Mouse (Mus musculus): ENCODE measurements at regions not wholly inside any gene's neighbourhood (a gene's known extent, or its start where the extent isn't known, plus 50 kb on each side); places are given as distances from the start of the nearest gene placed in this dataset.

GRCm38 (mm10) chr16:87044773-87045561 is 309.0 kb upstream of the N6amt1 start:
- H3K27me3 ChIP-seq (ENCODE audit: insufficient read depth, low read length): no peaks in the 10 kb centered on the region
- H3K4me3 ChIP-seq (replicated peaks; ENCODE audit: low read length): no peak overlapping the region
- no peaks in the 10 kb centered on the region for H3K4me1 ChIP-seq (replicated peaks; ENCODE audit: low read depth, low read length)
- H3K36me3 ChIP-seq (ENCODE audit: insufficient read depth, low read length): no peaks in the 10 kb centered on the region
- TF ChIP-seq NANOG (IDR thresholded peaks at IDR 0.05; ENCODE audit: borderline replicate concordance, low read length): no peak
- no peaks in the 10 kb centered on the region for H3K9me3 ChIP-seq (ENCODE audit: low read length)

- Histone ChIP-seq H3K9me3 (ENCODE audit: low read length) (no peaks in the 10 kb centered on the region), H3K27me3 (ENCODE audit: insufficient read depth, low read length) (no peaks in the 10 kb centered on the region), H3K4me1 (replicated peaks; ENCODE audit: low read depth, low read length) (no peaks in the 10 kb centered on the region), H3K36me3 (ENCODE audit: insufficient read depth, low read length) (no peaks in the 10 kb centered on the region), H3K4me3 (replicated peaks; ENCODE audit: low read length) (no peak overlapping the region)
- TF ChIP-seq CTCF (conservative IDR thresholded peaks at IDR 0.05; ENCODE audit: low read length) (no peak), POU5F1 (IDR thresholded peaks at IDR 0.05; ENCODE audit: borderline replicate concordance, low read length) (no peak), NANOG (IDR thresholded peaks at IDR 0.05; ENCODE audit: borderline replicate concordance, low read length) (no peak)
These were observed 310.3 kb upstream of the N6amt1 start for GRCm38 (mm10) chr16:87043689-87044088.

GRCm38 (mm10) chr16:87040366-87040765 is 313.6 kb upstream of the N6amt1 start:
- Histone ChIP-seq H3K36me3 (ENCODE audit: insufficient read depth, low read length) (no peaks in the 10 kb centered on the region), H3K9me3 (ENCODE audit: low read length) (no peaks in the 10 kb centered on the region), H3K4me1 (replicated peaks; ENCODE audit: low read depth, low read length) (no peaks in the 10 kb centered on the region), H3K4me3 (replicated peaks; ENCODE audit: low read length) (no peak overlapping the region), H3K27me3 (ENCODE audit: insufficient read depth, low read length) (no peaks in the 10 kb centered on the region)
- no peak for TF ChIP-seq NANOG (IDR thresholded peaks at IDR 0.05; ENCODE audit: borderline replicate concordance, low read length)
- no peak for TF ChIP-seq CTCF (conservative IDR thresholded peaks at IDR 0.05; ENCODE audit: low read length)
- no peak for TF ChIP-seq POU5F1 (IDR thresholded peaks at IDR 0.05; ENCODE audit: borderline replicate concordance, low read length)

GRCm38 (mm10) chr16:87039861-87040260 is 314.1 kb upstream of the N6amt1 start:
- Histone ChIP-seq H3K36me3 (ENCODE audit: insufficient read depth, low read length) (no peaks in the 10 kb centered on the region), H3K4me1 (replicated peaks; ENCODE audit: low read depth, low read length) (no peaks in the 10 kb centered on the region), H3K4me3 (replicated peaks; ENCODE audit: low read length) (no peak overlapping the region), H3K27me3 (ENCODE audit: insufficient read depth, low read length) (no peaks in the 10 kb centered on the region), H3K9me3 (ENCODE audit: low read length) (no peaks in the 10 kb centered on the region)
- TF ChIP-seq NANOG (IDR thresholded peaks at IDR 0.05; ENCODE audit: borderline replicate concordance, low read length) (no peak), POU5F1 (IDR thresholded peaks at IDR 0.05; ENCODE audit: borderline replicate concordance, low read length) (no peak), CTCF (conservative IDR thresholded peaks at IDR 0.05; ENCODE audit: low read length) (no peak)

GRCm38 (mm10) chr16:87037061-87037460 is 316.9 kb upstream of the N6amt1 start:
- no peak for TF ChIP-seq POU5F1 (IDR thresholded peaks at IDR 0.05; ENCODE audit: borderline replicate concordance, low read length)
- no peak for TF ChIP-seq NANOG (IDR thresholded peaks at IDR 0.05; ENCODE audit: borderline replicate concordance, low read length)
- no peak for TF ChIP-seq CTCF (conservative IDR thresholded peaks at IDR 0.05; ENCODE audit: low read length)
- no peak overlapping the region for H3K4me3 ChIP-seq (replicated peaks; ENCODE audit: low read length)
- H3K4me1 ChIP-seq (replicated peaks; ENCODE audit: low read depth, low read length): no peaks in the 10 kb centered on the region
- no peaks in the 10 kb centered on the region for H3K9me3 ChIP-seq (ENCODE audit: low read length)
- H3K36me3 ChIP-seq (ENCODE audit: insufficient read depth, low read length): no peaks in the 10 kb centered on the region
- no peaks in the 10 kb centered on the region for H3K27me3 ChIP-seq (ENCODE audit: insufficient read depth, low read length)

- TF ChIP-seq POU5F1 (IDR thresholded peaks at IDR 0.05; ENCODE audit: borderline replicate concordance, low read length): no peak
- no peak for TF ChIP-seq NANOG (IDR thresholded peaks at IDR 0.05; ENCODE audit: borderline replicate concordance, low read length)
- no peak for TF ChIP-seq CTCF (conservative IDR thresholded peaks at IDR 0.05; ENCODE audit: low read length)
- Histone ChIP-seq H3K9me3 (ENCODE audit: low read length) (no peaks in the 10 kb centered on the region), H3K27me3 (ENCODE audit: insufficient read depth, low read length) (no peaks in the 10 kb centered on the region), H3K4me1 (replicated peaks; ENCODE audit: low read depth, low read length) (no peaks in the 10 kb centered on the region), H3K4me3 (replicated peaks; ENCODE audit: low read length) (no peak overlapping the region), H3K36me3 (ENCODE audit: insufficient read depth, low read length) (no peaks in the 10 kb centered on the region)
These were observed 322.1 kb upstream of the N6amt1 start for GRCm38 (mm10) chr16:87031836-87032235.

- Histone ChIP-seq H3K4me1 (replicated peaks; ENCODE audit: low read depth, low read length) (no peaks in the 10 kb centered on the region), H3K4me3 (replicated peaks; ENCODE audit: low read length) (no peak overlapping the region)
These were observed 325.4 kb upstream of the N6amt1 start for GRCm38 (mm10) chr16:87028516-87029145.

GRCm38 (mm10) chr16:87027621-87028020 is 326.4 kb upstream of the N6amt1 start:
- no peak for TF ChIP-seq CTCF (conservative IDR thresholded peaks at IDR 0.05; ENCODE audit: low read length)
- TF ChIP-seq POU5F1 (IDR thresholded peaks at IDR 0.05; ENCODE audit: borderline replicate concordance, low read length): no peak
- TF ChIP-seq NANOG (IDR thresholded peaks at IDR 0.05; ENCODE audit: borderline replicate concordance, low read length): no peak
- Histone ChIP-seq H3K4me3 (replicated peaks; ENCODE audit: low read length) (no peak overlapping the region), H3K27me3 (ENCODE audit: insufficient read depth, low read length) (no peaks in the 10 kb centered on the region), H3K4me1 (replicated peaks; ENCODE audit: low read depth, low read length) (no peaks in the 10 kb centered on the region), H3K36me3 (ENCODE audit: insufficient read depth, low read length) (no peaks in the 10 kb centered on the region), H3K9me3 (ENCODE audit: low read length) (no peaks in the 10 kb centered on the region)

More at GRCm38 (mm10) chr16:87028516-87029145, 325.4 kb upstream of the N6amt1 start:
- no peaks in the 10 kb centered on the region for H3K9me3 ChIP-seq (ENCODE audit: low read length)
- H3K27me3 ChIP-seq (ENCODE audit: insufficient read depth, low read length): no peaks in the 10 kb centered on the region
- no peaks in the 10 kb centered on the region for H3K36me3 ChIP-seq (ENCODE audit: insufficient read depth, low read length)
- no peak for TF ChIP-seq NANOG (IDR thresholded peaks at IDR 0.05; ENCODE audit: borderline replicate concordance, low read length)
- TF ChIP-seq CTCF (conservative IDR thresholded peaks at IDR 0.05; ENCODE audit: low read length): no peak
- no peak for TF ChIP-seq POU5F1 (IDR thresholded peaks at IDR 0.05; ENCODE audit: borderline replicate concordance, low read length)

All from E14TG2a.4 (cell line).